Mouse (Mus musculus) gastrocnemius, postnatal 4 days (tissue): ENCODE results near the gene Eddm3b. TPM values are rescaled to one million over a fixed set of nuclear protein-coding genes. Genes with fewer than 3 reads are reported as not detected.

Source experiments
- DNase-seq, 2 experiments: peaks; one replicate each; pipeline ENCODE4 v3.0.0; 2021 to 2022; ENCODE audit warnings: low spot score in 2 of 2, mixed read lengths in 2 of 2
- total RNA-seq, 2 experiments: library from RNA; stranded (reverse); gene quantifications; 2 replicates each; pipeline ENCODE4 v1.2.3; 2021

Eddm3b gene
- total RNA-seq, 2 experiments from 2014 or later = not detected

GRCm38 (mm10) chr14:51094096-51094875 is 19.9 kb upstream of the Eddm3b start:
- DNase-seq = no peak

GRCm38 (mm10) chr14:51094921-51095320 is 19.3 kb upstream of the Eddm3b start:
- no peak for DNase-seq

- no peak for DNase-seq
These were observed 18.3 kb upstream of the Eddm3b start for GRCm38 (mm10) chr14:51095736-51096524.

- peak in 1 of 2 experiments; percentile 51 for DNase-seq
These were observed 15.9 kb upstream of the Eddm3b start for GRCm38 (mm10) chr14:51098300-51098699.

- no peak for DNase-seq
These were observed 15.3 kb upstream of the Eddm3b start for GRCm38 (mm10) chr14:51098921-51099320.

GRCm38 (mm10) chr14:51101284-51101683 is 12.9 kb upstream of the Eddm3b start:
- no peak for DNase-seq

- DNase-seq = peak in 1 of 2 experiments; percentile 58
These were observed 11.0 kb upstream of the Eddm3b start for GRCm38 (mm10) chr14:51103217-51103616.

- DNase-seq = no peak
These were observed 9.9 kb upstream of the Eddm3b start for GRCm38 (mm10) chr14:51104366-51104765.

GRCm38 (mm10) chr14:51106449-51106967 is 7.7 kb upstream of the Eddm3b start:
- no peak for DNase-seq

GRCm38 (mm10) chr14:51111966-51112365 is 2.3 kb upstream of the Eddm3b start:
- no peak for DNase-seq

GRCm38 (mm10) chr14:51113476-51113875 is 750 bp upstream of the Eddm3b start:
- no peak for DNase-seq

GRCm38 (mm10) chr14:51125684-51126083 is 11.5 kb downstream of the Eddm3b start:
- DNase-seq = no peak

GRCm38 (mm10) chr14:51127648-51128258 is 13.5 kb downstream of the Eddm3b start:
- no peak for DNase-seq

- no peak for DNase-seq
These were observed 14.8 kb downstream of the Eddm3b start for GRCm38 (mm10) chr14:51128775-51129623.

- no peak for DNase-seq
These were observed 15.4 kb downstream of the Eddm3b start for GRCm38 (mm10) chr14:51129624-51129975.

GRCm38 (mm10) chr14:51130315-51130940 is 16.2 kb downstream of the Eddm3b start:
- DNase-seq = no peak

GRCm38 (mm10) chr14:51131086-51131815 is 17.0 kb downstream of the Eddm3b start:
- DNase-seq = no peak

- no peak for DNase-seq
These were observed 18.1 kb downstream of the Eddm3b start for GRCm38 (mm10) chr14:51132372-51132771.

- no peak for DNase-seq
These were observed 26.1 kb downstream of the Eddm3b start for GRCm38 (mm10) chr14:51140342-51140741.

- DNase-seq = no peak
These were observed 27.9 kb downstream of the Eddm3b start for GRCm38 (mm10) chr14:51142119-51142518.
